Mouse (Mus musculus): ENCODE results near the gene Speg.

DNA sequence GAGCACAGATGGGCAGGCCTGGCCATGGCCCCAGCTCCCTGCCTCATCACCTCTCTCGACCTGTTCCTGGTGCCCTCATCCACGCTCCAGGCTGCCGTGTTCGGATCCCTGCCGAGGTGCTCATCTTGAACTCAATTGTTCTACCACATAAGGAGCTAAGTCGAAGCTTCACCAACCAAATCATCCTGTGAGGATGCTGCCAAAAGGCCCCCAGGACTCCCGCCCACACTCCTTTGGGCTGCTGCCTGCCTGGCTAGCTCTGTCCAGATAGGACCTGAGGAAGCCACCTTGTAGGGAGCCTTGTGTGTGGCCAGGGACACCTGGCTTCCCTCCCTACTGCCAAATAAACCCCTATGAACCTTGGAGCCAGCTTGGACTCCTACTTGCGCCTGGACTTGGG lies 67.7 kb downstream of the Speg start:
- TF ChIP-seq CTCF (IDR thresholded peaks at IDR 0.05; ENCODE audit: low read depth, low read length) (no peak), POLR2A (IDR thresholded peaks at IDR 0.05; ENCODE audit: insufficient read depth, low read length) (no peak), EP300 (IDR thresholded peaks at IDR 0.05; ENCODE audit: insufficient read depth, low read depth, low read length) (no peak)

Data from ES-Bruce4 (cell line).